10 mouse cellular contexts compared by ENCODE assay signal in genomic region chr3:51749421-51749811, GRCm38 (mm10).
DNase-seq lines count a peak whose midpoint lies in the region; ATAC-seq and TF ChIP-seq lines count a peak whose summit lies in the region.
"Had no signal": no experiment of that assay in that cellular context is flagged by ENCODE, and none has a peak within 500 bp of the region (broad histone marks: within the 10 kb centered on the region; RNA-seq: fewer than 3 reads in every experiment).

No protein-coding gene starts in this region.

- H3K9ac ChIP-seq in heart, embryonic 13.5 days = peak overlapping the region; percentile 73
- H3K9ac ChIP-seq in forebrain, postnatal 0 days = peak overlapping the region; percentile 25
- H3K9ac ChIP-seq in liver, postnatal 0 days (replicated peaks) = no peak overlapping the region

- peaks cover 46% of the 10 kb centered on the region for H3K4me1 ChIP-seq in heart, embryonic 13.5 days
- peaks cover 19% of the 10 kb centered on the region for H3K4me1 ChIP-seq in forebrain, postnatal 0 days (ENCODE audit: insufficient read depth)
- peaks cover 29% of the 10 kb centered on the region for H3K4me1 ChIP-seq in liver, postnatal 0 days (ENCODE audit: insufficient read depth)

- H3K27ac ChIP-seq in heart, embryonic 13.5 days (replicated peaks) = peak overlapping the region; percentile 97
- H3K27ac ChIP-seq in forebrain, postnatal 0 days (ENCODE audit: low read depth, low read length) = peak overlapping the region; percentile 88
- 0 out of 2 replicates have a peak overlapping the region, but pooled peaks have one; percentile 7 for H3K27ac ChIP-seq in liver, postnatal 0 days (ENCODE audit: low read depth)

- TF ChIP-seq POLR2A in brain, embryonic 14.5 days (IDR thresholded peaks at IDR 0.05; ENCODE audit: borderline replicate concordance, extremely low read depth, insufficient read depth, insufficient read length, poor library complexity, severe bottlenecking) = no peak

- no peak for TF ChIP-seq CTCF in brain, embryonic 14.5 days (IDR thresholded peaks at IDR 0.05; ENCODE audit: borderline replicate concordance, extremely low read depth, insufficient read depth, insufficient read length)
- TF ChIP-seq CTCF in forebrain, postnatal 0 days (IDR thresholded peaks at IDR 0.05; ENCODE audit: low read depth) = no peak
- TF ChIP-seq CTCF in liver, postnatal 0 days (IDR thresholded peaks at IDR 0.05; ENCODE audit: low read depth) = no peak

- no peaks in the 10 kb centered on the region for H3K27me3 ChIP-seq in heart, embryonic 13.5 days (replicated peaks)
- H3K27me3 ChIP-seq in forebrain, postnatal 0 days (ENCODE audit: insufficient read depth, low read length) = no peaks in the 10 kb centered on the region
- H3K27me3 ChIP-seq in liver, postnatal 0 days (ENCODE audit: insufficient read depth, low read length) = no peaks in the 10 kb centered on the region
- H3K27me3 ChIP-seq: CH12.LX had no signal

- no peak for ATAC-seq in heart, embryonic 13.5 days (ENCODE audit: extremely low read depth, insufficient number of reproducible peaks, low FRiP score, low TSS enrichment)
- ATAC-seq in forebrain, postnatal 0 days = peak; percentile 71
- no peak for ATAC-seq in liver, postnatal 0 days

- TF ChIP-seq EP300 in liver, postnatal 0 days (IDR thresholded peaks at IDR 0.05; ENCODE audit: low read depth) = no peak

- peak overlapping the region; percentile 59 for H3K4me2 ChIP-seq in heart, embryonic 13.5 days
- no peak overlapping the region for H3K4me2 ChIP-seq in forebrain, postnatal 0 days (ENCODE audit: low read depth)
- no peak overlapping the region for H3K4me2 ChIP-seq in liver, postnatal 0 days (ENCODE audit: low read depth, low read length)

- no peaks in the 10 kb centered on the region for H3K36me3 ChIP-seq in heart, embryonic 13.5 days
- H3K36me3 ChIP-seq in forebrain, postnatal 0 days (ENCODE audit: insufficient read depth) = no peaks in the 10 kb centered on the region
- no peaks in the 10 kb centered on the region for H3K36me3 ChIP-seq in liver, postnatal 0 days (replicated peaks; ENCODE audit: insufficient read depth, low read length)

- H3K9me3 ChIP-seq in heart, embryonic 13.5 days = no peaks in the 10 kb centered on the region
- no peaks in the 10 kb centered on the region for H3K9me3 ChIP-seq in forebrain, postnatal 0 days (ENCODE audit: low read length)
- no peaks in the 10 kb centered on the region for H3K9me3 ChIP-seq in liver, postnatal 0 days (ENCODE audit: low read length)

- peak overlapping the region; percentile 16; the same call in 1 of the 2 replicates for H3K4me3 ChIP-seq in heart, embryonic 13.5 days
- H3K4me3 ChIP-seq in forebrain, postnatal 0 days (ENCODE audit: low read depth, low read length) = no peak overlapping the region
- H3K4me3 ChIP-seq in liver, postnatal 0 days (ENCODE audit: low read depth, low read length) = no peak overlapping the region
- H3K4me3 ChIP-seq: erythroblast, embryonic 14.5 days had no signal

- DNase-seq in heart, adult 11 months = no peak
- peak; percentile 85 for DNase-seq in brain, embryonic 14.5 days (ENCODE audit: low read depth)
- peak; percentile 61 for DNase-seq in forebrain, postnatal 0 days
- no peak for DNase-seq in liver, postnatal 0 days
- DNase-seq in embryo, embryonic 10.5 days (ENCODE audit: low spot score) = no peak
- no peak for DNase-seq in right cerebral cortex, adult 18-20 months
- DNase-seq in right cerebral cortex, postnatal 36 days (ENCODE audit: low spot score in 2 of 2) = no peak

- 32% methylated on average over 7 of the region's 7 CpGs for WGBS in heart, embryonic 13.5 days
- 12% methylated on average over 7 of the region's 7 CpGs for WGBS in forebrain, postnatal 0 days
- WGBS in liver, postnatal 0 days (ENCODE audit: insufficient replicate concordance) = 71% methylated on average over 7 of the region's 7 CpGs

Comparison
In these comparisons a context has a peak if more than half of its experiments do, and no peak if none do; other contexts are left out.
1. H3K27ac ChIP-seq: peak in every context shown above with its lines; median percentile 97 in heart, embryonic 13.5 days; 88 in forebrain, postnatal 0 days; 7 in liver, postnatal 0 days.
2. DNase-seq: peak in brain, embryonic 14.5 days (single experiment) and forebrain, postnatal 0 days (single experiment); none in heart, adult 11 months (single experiment), liver, postnatal 0 days (single experiment), embryo, embryonic 10.5 days (single experiment), right cerebral cortex, adult 18-20 months (single experiment) and right cerebral cortex, postnatal 36 days (0 of 2).